Mouse (Mus musculus): ENCODE results near the gene Gm48552. TPM values are rescaled to one million over a fixed set of nuclear protein-coding genes. Genes with fewer than 3 reads are reported as not detected.

Gm48552 gene
- polyA plus RNA-seq, 1 experiment from 2014 or later: 0.77 TPM

GRCm38 (mm10) chr10:81410981-81411380 is 22.2 kb downstream of the Gm48552 start:
- H3K27me3 ChIP-seq (replicated peaks; ENCODE audit: control insufficient read depth, insufficient read depth, low read length): no peaks in the 10 kb centered on the region
- DNase-seq (ENCODE audit: low spot score) (no peak), ATAC-seq (ENCODE audit: low read depth) (no peak)
- H3K4me1 ChIP-seq (ENCODE audit: control insufficient read depth, insufficient read depth, low read length): peaks cover 70% of the 10 kb centered on the region
- H3K4me2 ChIP-seq (ENCODE audit: low read depth, low read length): no peak overlapping the region
- H3K9ac ChIP-seq (ENCODE audit: low read depth, low read length): no peak overlapping the region
- no peak overlapping the region for H3K4me3 ChIP-seq (ENCODE audit: low read depth, low read length)
- 68% methylated on average over 9 of the region's 9 CpGs for WGBS
- peak overlapping the region; percentile 84 for H3K27ac ChIP-seq (replicated peaks; ENCODE audit: low read depth, low read length)
- H3K9me3 ChIP-seq (ENCODE audit: control insufficient read depth, low read length): no peaks in the 10 kb centered on the region
- peaks cover 43% of the 10 kb centered on the region for H3K36me3 ChIP-seq (ENCODE audit: control insufficient read depth, insufficient read depth, low read length)

- H3K4me2 ChIP-seq (ENCODE audit: low read depth, low read length): no peak overlapping the region
- no peaks in the 10 kb centered on the region for H3K27me3 ChIP-seq (replicated peaks; ENCODE audit: control insufficient read depth, insufficient read depth, low read length)
- peaks cover 77% of the 10 kb centered on the region for H3K4me1 ChIP-seq (ENCODE audit: control insufficient read depth, insufficient read depth, low read length)
- H3K27ac ChIP-seq (replicated peaks; ENCODE audit: low read depth, low read length): peak overlapping the region; percentile 84
- DNase-seq (ENCODE audit: low spot score) (peak; percentile 74), ATAC-seq (ENCODE audit: low read depth) (peak; percentile 9; the same call in 1 of the 2 replicates)
- no peak overlapping the region for H3K4me3 ChIP-seq (ENCODE audit: low read depth, low read length)
- H3K36me3 ChIP-seq (ENCODE audit: control insufficient read depth, insufficient read depth, low read length): peaks cover 35% of the 10 kb centered on the region
- no peaks in the 10 kb centered on the region for H3K9me3 ChIP-seq (ENCODE audit: control insufficient read depth, low read length)
- 58% methylated on average over 10 of the region's 18 CpGs for WGBS
- H3K9ac ChIP-seq (ENCODE audit: low read depth, low read length): no peak overlapping the region
Measured at GRCm38 (mm10) chr10:81411471-81412400, 22.9 kb downstream of the Gm48552 start.

GRCm38 (mm10) chr10:81412586-81413309 is 23.9 kb downstream of the Gm48552 start:
- H3K9ac ChIP-seq (ENCODE audit: low read depth, low read length): no peak overlapping the region
- peaks cover 29% of the 10 kb centered on the region for H3K36me3 ChIP-seq (ENCODE audit: control insufficient read depth, insufficient read depth, low read length)
- H3K27me3 ChIP-seq (replicated peaks; ENCODE audit: control insufficient read depth, insufficient read depth, low read length): no peaks in the 10 kb centered on the region
- H3K4me2 ChIP-seq (ENCODE audit: low read depth, low read length): no peak overlapping the region
- H3K4me3 ChIP-seq (ENCODE audit: low read depth, low read length): no peak overlapping the region
- WGBS: 71% methylated on average over 16 of the region's 16 CpGs
- no peak for DNase-seq (ENCODE audit: low spot score)
- H3K27ac ChIP-seq (replicated peaks; ENCODE audit: low read depth, low read length): peak overlapping the region; percentile 84; the same call in 1 of the 2 replicates
- H3K9me3 ChIP-seq (ENCODE audit: control insufficient read depth, low read length): no peaks in the 10 kb centered on the region
- H3K4me1 ChIP-seq (ENCODE audit: control insufficient read depth, insufficient read depth, low read length): peaks cover 76% of the 10 kb centered on the region
- ATAC-seq (ENCODE audit: low read depth): no peak

GRCm38 (mm10) chr10:81413310-81414261 is 24.8 kb downstream of the Gm48552 start:
- H3K27ac ChIP-seq (replicated peaks; ENCODE audit: low read depth, low read length): peak overlapping the region; percentile 84
- peak overlapping the region; percentile 1; the same call in 1 of the 2 replicates for H3K4me3 ChIP-seq (ENCODE audit: low read depth, low read length)
- H3K36me3 ChIP-seq (ENCODE audit: control insufficient read depth, insufficient read depth, low read length): peaks cover 28% of the 10 kb centered on the region; the same call in 1 of the 2 replicates
- peak overlapping the region; percentile 35 for H3K4me2 ChIP-seq (ENCODE audit: low read depth, low read length)
- H3K27me3 ChIP-seq (replicated peaks; ENCODE audit: control insufficient read depth, insufficient read depth, low read length): no peaks in the 10 kb centered on the region
- DNase-seq (ENCODE audit: low spot score): peak; percentile 86
- peaks cover 69% of the 10 kb centered on the region for H3K4me1 ChIP-seq (ENCODE audit: control insufficient read depth, insufficient read depth, low read length)
- no peaks in the 10 kb centered on the region for H3K9me3 ChIP-seq (ENCODE audit: control insufficient read depth, low read length)
- H3K9ac ChIP-seq (ENCODE audit: low read depth, low read length): peak overlapping the region; percentile 35; the same call in 1 of the 2 replicates
- peak; percentile 5; the same call in 1 of the 2 replicates for ATAC-seq (ENCODE audit: low read depth)
- 41% methylated on average over 17 of the region's 26 CpGs for WGBS

- H3K36me3 ChIP-seq (ENCODE audit: control insufficient read depth, insufficient read depth, low read length): peaks cover 33% of the 10 kb centered on the region
- ATAC-seq (ENCODE audit: low read depth) (no peak), DNase-seq (ENCODE audit: low spot score) (peak; percentile 73)
- no peak overlapping the region for H3K4me3 ChIP-seq (ENCODE audit: low read depth, low read length)
- peak overlapping the region; percentile 84; the same call in 1 of the 2 replicates for H3K27ac ChIP-seq (replicated peaks; ENCODE audit: low read depth, low read length)
- no peak overlapping the region for H3K9ac ChIP-seq (ENCODE audit: low read depth, low read length)
- H3K27me3 ChIP-seq (replicated peaks; ENCODE audit: control insufficient read depth, insufficient read depth, low read length): no peaks in the 10 kb centered on the region
- H3K9me3 ChIP-seq (ENCODE audit: control insufficient read depth, low read length): no peaks in the 10 kb centered on the region
- peaks cover 60% of the 10 kb centered on the region for H3K4me1 ChIP-seq (ENCODE audit: control insufficient read depth, insufficient read depth, low read length)
- peak overlapping the region; percentile 35 for H3K4me2 ChIP-seq (ENCODE audit: low read depth, low read length)
Measured at GRCm38 (mm10) chr10:81414682-81415081, 25.9 kb downstream of the Gm48552 start.

- Histone ChIP-seq H3K36me3 (ENCODE audit: control insufficient read depth, insufficient read depth, low read length) (peaks cover 37% of the 10 kb centered on the region), H3K27me3 (replicated peaks; ENCODE audit: control insufficient read depth, insufficient read depth, low read length) (no peaks in the 10 kb centered on the region), H3K4me3 (ENCODE audit: low read depth, low read length) (no peak overlapping the region), H3K9me3 (ENCODE audit: control insufficient read depth, low read length) (no peaks in the 10 kb centered on the region), H3K4me1 (ENCODE audit: control insufficient read depth, insufficient read depth, low read length) (peaks cover 59% of the 10 kb centered on the region), H3K27ac (replicated peaks; ENCODE audit: low read depth, low read length) (peak overlapping the region; percentile 48), H3K4me2 (ENCODE audit: low read depth, low read length) (no peak overlapping the region; the same call in 1 of the 2 replicates), H3K9ac (ENCODE audit: low read depth, low read length) (no peak overlapping the region)
- no peak for DNase-seq (ENCODE audit: low spot score)
- 85% methylated on average over 5 of the region's 5 CpGs for WGBS
- no peak for ATAC-seq (ENCODE audit: low read depth)
Measured at GRCm38 (mm10) chr10:81415146-81415545, 26.3 kb downstream of the Gm48552 start.

GRCm38 (mm10) chr10:81415549-81416310 is 26.9 kb downstream of the Gm48552 start:
- no peaks in the 10 kb centered on the region for H3K27me3 ChIP-seq (replicated peaks; ENCODE audit: control insufficient read depth, insufficient read depth, low read length)
- 57% methylated on average over 17 of the region's 17 CpGs for WGBS
- DNase-seq (ENCODE audit: low spot score) (no peak), ATAC-seq (ENCODE audit: low read depth) (no peak)
- H3K9me3 ChIP-seq (ENCODE audit: control insufficient read depth, low read length): no peaks in the 10 kb centered on the region
- peaks cover 43% of the 10 kb centered on the region for H3K36me3 ChIP-seq (ENCODE audit: control insufficient read depth, insufficient read depth, low read length)
- H3K4me1 ChIP-seq (ENCODE audit: control insufficient read depth, insufficient read depth, low read length): peaks cover 59% of the 10 kb centered on the region
- 0 out of 2 replicates have a peak overlapping the region, but pooled peaks have one; percentile 35 for H3K9ac ChIP-seq (ENCODE audit: low read depth, low read length)
- H3K27ac ChIP-seq (replicated peaks; ENCODE audit: low read depth, low read length): peak overlapping the region; percentile 93
- H3K4me3 ChIP-seq (ENCODE audit: low read depth, low read length): no peak overlapping the region
- H3K4me2 ChIP-seq (ENCODE audit: low read depth, low read length): 0 out of 2 replicates have a peak overlapping the region, but pooled peaks have one; percentile 56
